Comparison of ENCODE assay signal across 10 mouse cellular contexts in genomic region chr3:138517881-138518280, GRCm38 (mm10). TPM values are rescaled to one million over a fixed set of nuclear protein-coding genes. Genes with fewer than 3 reads are reported as not detected.
DNase-seq lines count a peak whose midpoint lies in the region; ATAC-seq and TF ChIP-seq lines count a peak whose summit lies in the region.
"Had no signal": no experiment of that assay in that cellular context is flagged by ENCODE, and none has a peak within 500 bp of the region (broad histone marks: within the 10 kb centered on the region; RNA-seq: fewer than 3 reads in every experiment).

No protein-coding gene starts in this region.

- WGBS in lung, embryonic 14.5 days = 50% methylated on average over 3 of the region's 3 CpGs
- WGBS in limb, embryonic 10.5 days = 67% methylated on average over 3 of the region's 3 CpGs

- no peaks in the 10 kb centered on the region for H3K36me3 ChIP-seq in lung, embryonic 14.5 days (ENCODE audit: insufficient read depth)
- H3K36me3 ChIP-seq in limb, embryonic 10.5 days = no peaks in the 10 kb centered on the region
- H3K36me3 ChIP-seq: embryonic facial prominence, embryonic 13.5 days; kidney, embryonic 15.5 days; lung, embryonic 15.5 days had no signal

- H3K27me3 ChIP-seq in lung, embryonic 14.5 days (ENCODE audit: insufficient read depth, low read length) = no peaks in the 10 kb centered on the region
- H3K27me3 ChIP-seq in limb, embryonic 10.5 days (ENCODE audit: low read depth, poor library complexity, severe bottlenecking) = no peaks in the 10 kb centered on the region
- H3K27me3 ChIP-seq: embryonic facial prominence, embryonic 13.5 days; kidney, embryonic 15.5 days; lung, embryonic 15.5 days had no signal

- no peak overlapping the region for H3K4me2 ChIP-seq in lung, embryonic 14.5 days
- H3K4me2 ChIP-seq: embryonic facial prominence, embryonic 13.5 days; kidney, embryonic 15.5 days; lung, embryonic 15.5 days had no signal

- no peak overlapping the region for H3K9ac ChIP-seq in lung, embryonic 14.5 days
- H3K9ac ChIP-seq: embryonic facial prominence, embryonic 13.5 days; kidney, embryonic 15.5 days; lung, embryonic 15.5 days had no signal

- TF ChIP-seq CTCF in lung, embryonic 14.5 days (IDR thresholded peaks at IDR 0.05; ENCODE audit: low read depth) = peak; percentile 14; the same call in 1 of the 2 replicates

- no peaks in the 10 kb centered on the region for H3K4me1 ChIP-seq in lung, embryonic 14.5 days (ENCODE audit: insufficient read depth)
- peaks cover 8% of the 10 kb centered on the region for H3K4me1 ChIP-seq in limb, embryonic 10.5 days
- H3K4me1 ChIP-seq: embryonic facial prominence, embryonic 13.5 days; lung, embryonic 15.5 days had no signal

- H3K4me3 ChIP-seq in lung, embryonic 14.5 days (ENCODE audit: low read depth, low read length) = no peak overlapping the region
- H3K4me3 ChIP-seq in limb, embryonic 10.5 days = no peak overlapping the region
- H3K4me3 ChIP-seq: embryonic facial prominence, embryonic 13.5 days; kidney, embryonic 15.5 days; lung, embryonic 15.5 days had no signal

- ATAC-seq in lung, embryonic 14.5 days (ENCODE audit: insufficient read depth) = no peak

- no peak for DNase-seq in lung, embryonic 14.5 days
- no peak for DNase-seq in lung, postnatal 25 days (ENCODE audit: low spot score)
- DNase-seq in R1 (ENCODE audit: low read depth, low spot score) = peak; percentile 73
- peak; percentile 32 for DNase-seq in lung, postnatal 14 days
- DNase-seq in thymus, postnatal 25 days = peak; percentile 53
- no peak for DNase-seq in layer of hippocampus, postnatal 25 days (ENCODE audit: extremely low spot score in 1 of 2, low spot score in 1 of 2)
- no peak for DNase-seq in limb, embryonic 10.5 days (ENCODE audit: low spot score)

- no peak overlapping the region for H3K27ac ChIP-seq in lung, embryonic 14.5 days (ENCODE audit: low read depth)
- H3K27ac ChIP-seq in limb, embryonic 10.5 days = no peak overlapping the region
- H3K27ac ChIP-seq: embryonic facial prominence, embryonic 13.5 days; kidney, embryonic 15.5 days; lung, embryonic 15.5 days had no signal

- H3K9me3 ChIP-seq in lung, embryonic 14.5 days (ENCODE audit: low read depth, low read length) = no peaks in the 10 kb centered on the region
- no peaks in the 10 kb centered on the region for H3K9me3 ChIP-seq in limb, embryonic 10.5 days (replicated peaks)
- H3K9me3 ChIP-seq: embryonic facial prominence, embryonic 13.5 days; kidney, embryonic 15.5 days; lung, embryonic 15.5 days had no signal

RNA-seq across cellular contexts. Expression of gene Eif4e, which starts 8.1 kb away (rescaled TPM):
- 405 and 425 TPM in 2 replicates for polyA plus RNA-seq in lung, embryonic 14.5 days (2014; fragmentation: Nextera tagmentation; extraction: Ambion mirVana)
- total RNA-seq in layer of hippocampus, postnatal 25 days (2021) = 100 to 1,000 TPM; 164 to 177 TPM
- polyA plus RNA-seq in limb, embryonic 10.5 days (2016; fragmentation: Nextera tagmentation; extraction: Ambion mirVana) = 540 and 565 TPM in 2 replicates

RNA-seq across cellular contexts. Expression of gene Metap1, which starts 28.6 kb away (rescaled TPM):
- 58.0 and 60.9 TPM in 2 replicates for polyA plus RNA-seq in lung, embryonic 14.5 days (2014; fragmentation: Nextera tagmentation; extraction: Ambion mirVana)
- total RNA-seq in layer of hippocampus, postnatal 25 days (2021) = 10 to 100 TPM; 41.9 to 44.4 TPM
- polyA plus RNA-seq in limb, embryonic 10.5 days (2016; fragmentation: Nextera tagmentation; extraction: Ambion mirVana) = 49.7 and 51.1 TPM in 2 replicates

Comparison
In these comparisons a context has a peak if more than half of its experiments do, and no peak if none do; other contexts are left out.
1. DNase-seq: peak in R1 (single experiment), lung, postnatal 14 days (single experiment) and thymus, postnatal 25 days (single experiment); none in lung, embryonic 14.5 days (single experiment), lung, postnatal 25 days (single experiment), layer of hippocampus, postnatal 25 days (0 of 2) and limb, embryonic 10.5 days (single experiment).